Mouse (Mus musculus) heart, adult 2 months (tissue): ENCODE measurements around the gene Ms4a18. TPM values are rescaled to one million over a fixed set of nuclear protein-coding genes. Genes with fewer than 3 reads are reported as not detected.

Source experiments
- DNase-seq, 2 experiments: peaks; one replicate each; pipeline ENCODE4 v3.0.0; 2021
- H3K27ac ChIP-seq: fragments of 200-600 bp; 2 replicates; pipeline ENCODE4 v1.8.1; 2022
- H3K27me3 ChIP-seq: fragments of 200-500 bp; 2 replicates; pipeline ENCODE4 v1.6.1; 2012; ENCODE audit warnings: mild to moderate bottlenecking, low read length, inconsistent platforms, mixed read lengths; ENCODE audit not compliant: control insufficient read depth, insufficient read depth
- H3K36me3 ChIP-seq: fragments of 200-500 bp; 2 replicates; pipeline ENCODE4 v1.6.1; 2012; ENCODE audit warnings: low read length, inconsistent platforms; ENCODE audit not compliant: control insufficient read depth, insufficient read depth
- H3K4me1 ChIP-seq: fragments of 200-500 bp; 2 replicates; pipeline ENCODE4 v1.6.1; 2011; ENCODE audit warnings: low read length; ENCODE audit not compliant: control insufficient read depth, insufficient read depth
- H3K4me3 ChIP-seq: fragments of 200-600 bp; 2 replicates; pipeline ENCODE4 v1.8.1; 2022
- H3K79me2 ChIP-seq: fragments of 200-500 bp; replicated peaks from 2 replicates; pipeline ENCODE4 v1.6.1; 2012; ENCODE audit warnings: mild to moderate bottlenecking, inconsistent platforms, low read length, moderate library complexity, mixed read lengths; ENCODE audit not compliant: control insufficient read depth, insufficient read depth
- H3K9ac ChIP-seq: fragments of 200-500 bp; 2 replicates; pipeline ENCODE4 v1.6.1; 2012; ENCODE audit warnings: low read depth, mild to moderate bottlenecking, control low read depth, inconsistent platforms, low read length, mixed read lengths
- CTCF ChIP-seq: fragments of 200-600 bp; IDR thresholded peaks from 2 replicates; pipeline ENCODE4 v1.8.1; 2022; ENCODE audit warnings: antibody characterized with exemption, mild to moderate bottlenecking, moderate library complexity
- EP300 ChIP-seq: fragments of 200-500 bp; IDR thresholded peaks from 2 replicates; pipeline ENCODE4 v1.6.1; 2011; ENCODE audit warnings: low read depth, low read length, control low read depth; ENCODE audit not compliant: insufficient read depth
- POLR2A ChIP-seq: fragments of 200-500 bp; IDR thresholded peaks from 2 replicates; pipeline ENCODE4 v1.6.1; 2011; ENCODE audit warnings: mild to moderate bottlenecking, low read depth, low read length, control low read depth; ENCODE audit not compliant: insufficient read depth
- WGBS: fragments of 180-500 bp; shearing (Covaris S2); methylation state at CpG from one replicate; pipeline ENCODE4 v1.1.7; 2018; 5-methylcytosine and 5-hydroxymethylcytosine counted together
- intact Hi-C: fragments of 180-260 bp; cut with DNase I; formaldehyde crosslinking; loops from one replicate; pipeline ENCODE4 v1.15.1; 2025
- polyA plus RNA-seq: library from polyadenylated mRNA; depleted of rRNA; stranded (reverse); fragments of >200 nt; gene quantifications from 2 replicates; pipeline ENCODE4 v1.2.3, GENCODE M21; 2012
- total RNA-seq, 2 experiments: library from RNA; stranded (reverse); gene quantifications; 2 replicates each; pipeline ENCODE4 v1.2.3; 2021

Gene Ms4a18
- total and polyA plus RNA-seq, 3 experiments, result not detected

GRCm38 (mm10) chr19:10991911-10992310, 25.9 kb downstream of the Ms4a18 start:
- Histone ChIP-seq H3K27ac (no peak overlapping the region), H3K9ac (no peak overlapping the region), H3K27me3 (no peaks in the 10 kb centered on the region), H3K36me3 (no peaks in the 10 kb centered on the region), H3K79me2 (no peaks in the 10 kb centered on the region), H3K4me1 (no peaks in the 10 kb centered on the region), H3K4me3 (no peak overlapping the region)
- DNase-seq, result no peak
- intact Hi-C loops, result no loop called here
- TF ChIP-seq CTCF, result no peak
- no peak for TF ChIP-seq POLR2A
- TF ChIP-seq EP300, result no peak

DNA sequence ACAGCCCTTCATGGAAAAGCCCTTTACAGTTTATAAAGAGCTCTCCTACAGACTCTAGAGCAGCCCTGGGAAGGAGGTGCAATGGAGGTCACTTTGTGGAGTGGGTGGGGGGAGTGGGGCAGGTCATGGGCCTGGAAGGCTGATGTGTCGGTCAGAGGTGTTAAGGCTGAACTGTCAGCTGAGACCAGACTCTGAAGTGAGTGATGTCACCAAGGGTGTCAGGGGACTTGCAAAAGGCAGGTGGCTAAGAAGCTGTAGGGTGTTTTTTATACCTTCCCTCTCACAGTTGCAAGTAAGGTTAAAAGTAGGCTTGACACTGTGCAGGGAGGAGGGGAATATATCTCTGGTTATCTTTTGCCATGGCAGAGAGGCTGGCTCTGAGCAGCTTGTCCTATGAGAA, 27.1 kb downstream of the Ms4a18 start:
- Histone ChIP-seq H3K4me3 (no peak overlapping the region), H3K4me1 (no peaks in the 10 kb centered on the region), H3K36me3 (no peaks in the 10 kb centered on the region), H3K9ac (no peak overlapping the region), H3K79me2 (no peaks in the 10 kb centered on the region), H3K27me3 (no peaks in the 10 kb centered on the region), H3K27ac (no peak overlapping the region)
- intact Hi-C loops, result no loop called here
- no peak for DNase-seq
- TF ChIP-seq POLR2A (no peak), CTCF (no peak), EP300 (no peak)
- 31% methylated on average over 1 of the region's 1 CpGs for WGBS

DNA sequence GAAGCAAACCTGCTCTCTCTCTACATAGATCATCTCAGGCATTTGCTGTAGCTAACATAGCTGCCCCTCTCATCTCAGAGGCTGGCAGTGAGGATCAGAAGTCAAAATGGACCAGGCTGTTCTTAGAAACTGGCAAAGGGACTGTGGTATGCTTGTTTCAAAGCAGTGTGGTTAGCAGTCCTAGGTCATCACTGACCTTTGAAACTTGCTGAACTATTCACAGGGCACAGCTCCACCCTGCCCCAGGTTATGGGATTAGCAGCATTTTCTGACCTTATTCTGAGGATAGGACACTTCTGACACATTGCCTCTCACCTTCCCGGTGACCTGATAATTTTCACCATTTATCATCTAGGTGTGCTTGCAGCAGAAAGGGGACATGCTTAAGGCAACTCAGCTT, 29.3 kb downstream of the Ms4a18 start:
- WGBS, result 96% methylated on average over 1 of the region's 1 CpGs
- H3K27ac ChIP-seq, result no peak overlapping the region
- TF ChIP-seq EP300, result no peak
- no peak for TF ChIP-seq CTCF
- TF ChIP-seq POLR2A, result no peak
- H3K27me3 ChIP-seq, result no peaks in the 10 kb centered on the region
- H3K4me1 ChIP-seq, result no peaks in the 10 kb centered on the region
- intact Hi-C loops, result no loop called here
- no peaks in the 10 kb centered on the region for H3K79me2 ChIP-seq
- no peak overlapping the region for H3K9ac ChIP-seq
- no peaks in the 10 kb centered on the region for H3K36me3 ChIP-seq
- H3K4me3 ChIP-seq, result no peak overlapping the region
- DNase-seq, result no peak

GRCm38 (mm10) chr19:10985889-10986288, 31.9 kb downstream of the Ms4a18 start:
- H3K36me3 ChIP-seq, result no peaks in the 10 kb centered on the region
- no peaks in the 10 kb centered on the region for H3K79me2 ChIP-seq
- intact Hi-C loops, result no loop called here
- no peak for TF ChIP-seq EP300
- TF ChIP-seq POLR2A, result no peak
- no peak for TF ChIP-seq CTCF
- H3K9ac ChIP-seq, result no peak overlapping the region
- H3K27ac ChIP-seq, result no peak overlapping the region
- no peak for DNase-seq
- WGBS, result 88% methylated on average over 4 of the region's 4 CpGs
- H3K4me3 ChIP-seq, result no peak overlapping the region
- no peaks in the 10 kb centered on the region for H3K4me1 ChIP-seq
- H3K27me3 ChIP-seq, result no peaks in the 10 kb centered on the region

GRCm38 (mm10) chr19:10984551-10984950, 33.3 kb downstream of the Ms4a18 start:
- Histone ChIP-seq H3K4me3 (no peak overlapping the region), H3K4me1 (peaks cover 1% of the 10 kb centered on the region; the same call in 1 of the 2 replicates), H3K9ac (no peak overlapping the region), H3K27me3 (no peaks in the 10 kb centered on the region), H3K36me3 (no peaks in the 10 kb centered on the region), H3K27ac (no peak overlapping the region), H3K79me2 (no peaks in the 10 kb centered on the region)
- TF ChIP-seq EP300 (no peak), CTCF (peak; percentile 24), POLR2A (no peak)
- WGBS, result 68% methylated on average over 13 of the region's 13 CpGs
- intact Hi-C loops, result no loop called here
- no peak for DNase-seq

GRCm38 (mm10) chr19:10983146-10983545, 34.7 kb downstream of the Ms4a18 start:
- H3K4me1 ChIP-seq, result peaks cover 1% of the 10 kb centered on the region; the same call in 1 of the 2 replicates
- H3K36me3 ChIP-seq, result no peaks in the 10 kb centered on the region
- intact Hi-C loops, result no loop called here
- no peak overlapping the region for H3K27ac ChIP-seq
- DNase-seq, result peak; percentile 26 to 68
- TF ChIP-seq CTCF (peak; percentile 73), EP300 (no peak)
- H3K9ac ChIP-seq, result no peak overlapping the region
- H3K4me3 ChIP-seq, result no peak overlapping the region
- H3K27me3 ChIP-seq, result no peaks in the 10 kb centered on the region
- H3K79me2 ChIP-seq, result no peaks in the 10 kb centered on the region
- 24% methylated on average over 14 of the region's 14 CpGs for WGBS

DNA sequence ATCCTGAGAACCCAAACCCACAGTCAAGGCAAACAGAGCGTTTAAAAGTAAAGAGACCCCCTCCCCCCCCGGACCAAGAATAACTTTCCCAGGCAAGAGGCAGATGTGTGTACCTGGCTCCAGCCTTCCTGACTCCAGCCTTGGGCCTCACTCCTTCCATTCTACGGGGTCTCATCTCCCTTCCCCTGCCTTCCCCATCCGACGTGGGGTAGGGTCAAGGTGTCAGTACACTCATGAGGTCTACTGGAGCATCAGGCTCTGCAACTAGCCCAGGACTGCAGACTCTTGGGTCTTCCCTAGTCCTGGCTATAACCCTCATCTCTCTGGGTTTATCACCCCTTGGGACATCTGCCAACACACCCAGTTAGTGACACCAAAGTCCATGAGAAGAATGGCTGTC, 37.6 kb downstream of the Ms4a18 start:
- Histone ChIP-seq H3K27me3 (no peaks in the 10 kb centered on the region), H3K36me3 (no peaks in the 10 kb centered on the region), H3K27ac (no peak overlapping the region), H3K79me2 (no peaks in the 10 kb centered on the region), H3K4me1 (peaks cover 1% of the 10 kb centered on the region; the same call in 1 of the 2 replicates), H3K9ac (no peak overlapping the region), H3K4me3 (no peak overlapping the region)
- DNase-seq, result no peak
- TF ChIP-seq CTCF (no peak), EP300 (no peak), POLR2A (no peak)
- intact Hi-C loops, result no loop called here
- 78% methylated on average over 5 of the region's 5 CpGs for WGBS
